Mouse (Mus musculus) midbrain, embryonic 16.5 days (tissue): Measurements from ENCODE around the gene Tbxas1. TPM values are rescaled to one million over a fixed set of nuclear protein-coding genes. Genes with fewer than 3 reads are reported as not detected.

ENCODE experiments used
- ATAC-seq: fragments of 200-750 bp; cut with Nextera tagmentation; 2 replicates; pipeline ENCODE4 v1.8.0; 2017; ENCODE audit warnings: moderate TSS enrichment
- H3K27ac ChIP-seq: fragments of 300-500 bp; sonication (generic); 2 replicates; pipeline ENCODE4 v1.5.1; 2014; ENCODE audit warnings: mild to moderate bottlenecking, low read length, mixed read lengths
- H3K27me3 ChIP-seq: fragments of 300-500 bp; sonication (generic); 2 replicates; pipeline ENCODE4 v1.6.1; 2014; ENCODE audit warnings: low read depth, low read length, mixed read lengths; ENCODE audit not compliant: control insufficient read depth, insufficient read depth
- H3K36me3 ChIP-seq: fragments of 300-500 bp; sonication (generic); 2 replicates; pipeline ENCODE4 v1.6.1; 2014; ENCODE audit warnings: mild to moderate bottlenecking, low read length, moderate library complexity, mixed read lengths; ENCODE audit not compliant: control insufficient read depth, insufficient read depth
- H3K4me1 ChIP-seq: fragments of 300-500 bp; sonication (generic); 2 replicates; pipeline ENCODE4 v1.6.1; 2014; ENCODE audit warnings: mild to moderate bottlenecking, low read length, mixed read lengths; ENCODE audit not compliant: control insufficient read depth, insufficient read depth
- H3K4me2 ChIP-seq: fragments of 300-500 bp; sonication (generic); 2 replicates; pipeline ENCODE4 v1.6.1; 2014; ENCODE audit warnings: mild to moderate bottlenecking, low read length, mixed read lengths
- H3K4me3 ChIP-seq: fragments of 300-500 bp; sonication (generic); 2 replicates; pipeline ENCODE4 v1.5.1; 2014; ENCODE audit warnings: low read depth, mild to moderate bottlenecking, low read length, moderate library complexity, mixed read lengths
- H3K9ac ChIP-seq: fragments of 300-500 bp; sonication (generic); 2 replicates; pipeline ENCODE4 v1.6.1; 2014; ENCODE audit warnings: low read depth, low read length, mixed read lengths
- H3K9me3 ChIP-seq: fragments of 300-500 bp; sonication (generic); replicated peaks from 2 replicates; pipeline ENCODE4 v1.6.1; 2014; ENCODE audit warnings: mild to moderate bottlenecking, low read length, mixed read lengths; ENCODE audit not compliant: control insufficient read depth, poor library complexity, severe bottlenecking
- WGBS: fragments of 180-500 bp; shearing (Covaris S2); extraction: QIAGEN DNeasy Blood & Tissue Kit; methylation state at CpG from one replicate; pipeline ENCODE4 v1.1.7; 2014; 5-methylcytosine and 5-hydroxymethylcytosine counted together
- polyA plus RNA-seq: library from polyadenylated mRNA; unstranded; fragments of >200 nt; fragmentation: Nextera tagmentation; extraction: Ambion mirVana; gene quantifications from 2 replicates; pipeline ENCODE4 v1.2.1, GENCODE M21; 2015

Tbxas1 gene
- polyA plus RNA-seq, 1 experiment from 2014 or later: 1.8 TPM

DNA sequence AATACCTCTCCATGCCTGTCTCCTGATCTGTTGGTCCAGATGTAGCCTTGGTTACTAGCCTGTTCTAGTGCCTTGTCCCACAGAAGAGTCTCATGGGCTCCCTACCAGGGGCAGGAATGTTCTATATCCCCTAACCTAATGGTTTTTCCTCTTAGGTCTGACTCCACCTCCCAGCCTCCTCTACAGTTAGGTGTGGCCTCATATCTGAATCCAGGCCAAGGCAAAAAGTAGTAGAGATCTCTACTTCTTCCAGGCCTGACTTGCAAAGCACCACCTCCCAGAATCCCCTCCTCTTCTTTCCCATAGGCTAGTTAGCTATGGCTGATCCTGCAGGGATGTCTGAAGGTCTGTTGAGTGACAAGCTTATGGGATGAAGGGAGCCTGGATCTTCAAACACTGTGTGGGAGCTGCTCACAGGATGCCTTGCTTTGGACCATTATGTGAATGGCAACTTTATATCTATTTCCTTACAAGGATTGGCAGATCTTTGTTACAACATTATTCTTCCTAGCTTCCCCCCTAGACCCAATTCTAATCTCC is 37.0 kb downstream of the Tbxas1 start:
- H3K4me2 ChIP-seq: no peak overlapping the region
- no peak overlapping the region for H3K9ac ChIP-seq
- no peak for ATAC-seq
- H3K27me3 ChIP-seq: no peaks in the 10 kb centered on the region
- H3K4me3 ChIP-seq: no peak overlapping the region
- H3K27ac ChIP-seq: no peak overlapping the region
- H3K4me1 ChIP-seq: peaks cover 13% of the 10 kb centered on the region
- H3K9me3 ChIP-seq: no peaks in the 10 kb centered on the region
- H3K36me3 ChIP-seq: no peaks in the 10 kb centered on the region

- Histone ChIP-seq H3K27ac (no peak overlapping the region), H3K4me1 (peaks cover 13% of the 10 kb centered on the region), H3K9me3 (no peaks in the 10 kb centered on the region), H3K4me3 (no peak overlapping the region), H3K36me3 (no peaks in the 10 kb centered on the region), H3K4me2 (no peak overlapping the region), H3K9ac (no peak overlapping the region), H3K27me3 (no peaks in the 10 kb centered on the region)
- WGBS: 84% methylated on average over 9 of the region's 9 CpGs
- no peak for ATAC-seq
Measured at GRCm38 (mm10) chr6:38912845-38913244, 37.6 kb downstream of the Tbxas1 start.

GRCm38 (mm10) chr6:38913386-38914042 is 38.3 kb downstream of the Tbxas1 start:
- WGBS: 42% methylated on average over 13 of the region's 13 CpGs
- Histone ChIP-seq H3K9ac (no peak overlapping the region), H3K36me3 (no peaks in the 10 kb centered on the region), H3K27ac (0 out of 2 replicates have a peak overlapping the region, but pooled peaks have one; percentile 4), H3K27me3 (no peaks in the 10 kb centered on the region), H3K4me1 (peaks cover 13% of the 10 kb centered on the region), H3K9me3 (no peaks in the 10 kb centered on the region), H3K4me2 (no peak overlapping the region), H3K4me3 (no peak overlapping the region)
- no peak for ATAC-seq

GRCm38 (mm10) chr6:38914181-38914580 is 39.0 kb downstream of the Tbxas1 start:
- Histone ChIP-seq H3K4me1 (peaks cover 13% of the 10 kb centered on the region), H3K9me3 (no peaks in the 10 kb centered on the region), H3K4me2 (no peak overlapping the region), H3K9ac (no peak overlapping the region), H3K27me3 (no peaks in the 10 kb centered on the region), H3K4me3 (no peak overlapping the region), H3K36me3 (no peaks in the 10 kb centered on the region), H3K27ac (0 out of 2 replicates have a peak overlapping the region, but pooled peaks have one; percentile 4)
- 52% methylated on average over 10 of the region's 10 CpGs for WGBS
- peak; percentile 75 for ATAC-seq

GRCm38 (mm10) chr6:38915776-38916175 is 40.6 kb downstream of the Tbxas1 start:
- Histone ChIP-seq H3K9me3 (no peaks in the 10 kb centered on the region), H3K27me3 (no peaks in the 10 kb centered on the region), H3K4me1 (peaks cover 15% of the 10 kb centered on the region), H3K27ac (no peak overlapping the region), H3K9ac (no peak overlapping the region), H3K4me3 (no peak overlapping the region), H3K4me2 (no peak overlapping the region), H3K36me3 (no peaks in the 10 kb centered on the region)
- ATAC-seq: no peak
- 67% methylated on average over 5 of the region's 5 CpGs for WGBS

DNA sequence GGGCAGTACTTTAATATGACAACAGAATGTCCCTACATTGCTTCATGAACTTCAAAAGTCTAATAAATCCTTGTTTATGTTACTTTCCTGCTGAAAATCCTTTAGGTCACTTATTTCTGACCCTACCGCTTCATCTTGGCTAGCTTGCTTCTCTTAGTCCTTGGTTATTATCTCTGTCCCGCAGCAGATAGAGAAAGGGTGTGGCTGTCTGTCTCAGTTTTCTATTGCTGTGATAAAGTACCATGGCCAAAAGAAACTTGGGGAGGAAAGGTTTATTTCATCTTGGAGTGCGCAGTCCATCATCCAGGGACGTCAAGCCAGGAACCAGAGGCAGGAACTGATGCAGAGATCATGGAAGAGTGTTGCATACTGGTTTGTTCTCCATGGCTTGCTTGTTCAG is 41.4 kb downstream of the Tbxas1 start:
- Histone ChIP-seq H3K9me3 (no peaks in the 10 kb centered on the region), H3K4me3 (no peak overlapping the region), H3K36me3 (no peaks in the 10 kb centered on the region), H3K9ac (no peak overlapping the region), H3K27ac (no peak overlapping the region), H3K4me1 (peaks cover 15% of the 10 kb centered on the region), H3K27me3 (no peaks in the 10 kb centered on the region), H3K4me2 (no peak overlapping the region)
- ATAC-seq: no peak
- WGBS: 95% methylated on average over 4 of the region's 4 CpGs

DNA sequence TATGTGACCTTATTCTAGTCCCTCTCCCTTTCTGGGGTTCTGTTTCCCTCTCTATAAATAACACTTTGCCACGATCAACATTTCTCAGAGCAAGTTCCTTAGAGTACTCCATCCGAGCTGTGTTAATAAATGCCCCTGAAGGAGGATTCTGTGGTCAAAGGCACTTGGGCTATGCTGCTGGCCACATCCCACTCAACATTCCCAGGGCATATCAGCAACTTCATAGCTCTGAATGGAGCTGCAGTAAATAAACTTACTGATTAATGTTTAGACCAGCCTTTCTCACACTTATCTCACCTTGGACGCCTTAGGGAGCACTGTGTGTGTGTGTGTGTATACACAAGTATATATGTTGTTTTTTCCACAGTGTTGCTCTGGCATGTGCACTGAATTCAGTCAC is 42.2 kb downstream of the Tbxas1 start:
- 81% methylated on average over 3 of the region's 3 CpGs for WGBS
- Histone ChIP-seq H3K4me1 (peaks cover 15% of the 10 kb centered on the region), H3K4me3 (no peak overlapping the region), H3K9ac (no peak overlapping the region), H3K27ac (no peak overlapping the region), H3K36me3 (no peaks in the 10 kb centered on the region), H3K4me2 (no peak overlapping the region), H3K9me3 (no peaks in the 10 kb centered on the region), H3K27me3 (no peaks in the 10 kb centered on the region)
- ATAC-seq: no peak

GRCm38 (mm10) chr6:38918728-38919127 is 43.5 kb downstream of the Tbxas1 start:
- ATAC-seq: no peak
- Histone ChIP-seq H3K9me3 (no peaks in the 10 kb centered on the region), H3K36me3 (no peaks in the 10 kb centered on the region), H3K27me3 (no peaks in the 10 kb centered on the region), H3K9ac (no peak overlapping the region), H3K4me2 (no peak overlapping the region), H3K4me3 (no peak overlapping the region), H3K27ac (no peak overlapping the region), H3K4me1 (peaks cover 10% of the 10 kb centered on the region)
- 90% methylated on average over 4 of the region's 4 CpGs for WGBS

- Histone ChIP-seq H3K9me3 (no peaks in the 10 kb centered on the region), H3K36me3 (no peaks in the 10 kb centered on the region), H3K9ac (no peak overlapping the region), H3K4me2 (no peak overlapping the region), H3K27ac (no peak overlapping the region), H3K4me1 (peaks cover 7% of the 10 kb centered on the region; the same call in 1 of the 2 replicates), H3K27me3 (no peaks in the 10 kb centered on the region), H3K4me3 (no peak overlapping the region)
- WGBS: 84% methylated on average over 14 of the region's 14 CpGs
- no peak for ATAC-seq
Measured at GRCm38 (mm10) chr6:38919135-38919740, 44.0 kb downstream of the Tbxas1 start.
